8 mouse cellular contexts compared by ENCODE assay signal in genomic region chr13:46571961-46572647, GRCm38 (mm10).
A peak's percentile ranks its signal among the peaks of the same experiment; 100 is the strongest.
DNase-seq lines count a peak whose midpoint lies in the region; ATAC-seq and TF ChIP-seq lines count a peak whose summit lies in the region.

No protein-coding gene starts in this region.

- H3K27me3 ChIP-seq in liver, postnatal 0 days (ENCODE audit: insufficient read depth, low read length) = no peaks in the 10 kb centered on the region
- no peaks in the 10 kb centered on the region for H3K27me3 ChIP-seq in intestine, embryonic 15.5 days (replicated peaks)
- no peaks in the 10 kb centered on the region for H3K27me3 ChIP-seq in stomach, postnatal 0 days (ENCODE audit: control insufficient read depth, insufficient read depth, low read length)

- ATAC-seq in liver, postnatal 0 days = no peak
- peak; percentile 89 for ATAC-seq in intestine, embryonic 15.5 days
- ATAC-seq in stomach, postnatal 0 days (ENCODE audit: low FRiP score, low TSS enrichment) = peak; percentile 85

- no peak overlapping the region for H3K9ac ChIP-seq in liver, postnatal 0 days (replicated peaks)
- no peak overlapping the region for H3K9ac ChIP-seq in intestine, embryonic 15.5 days
- no peak overlapping the region for H3K9ac ChIP-seq in stomach, postnatal 0 days (ENCODE audit: low read length)

- 0 out of 2 replicates have a peak, but pooled peaks cover 3% of the 10 kb centered on the region for H3K4me1 ChIP-seq in liver, postnatal 0 days (ENCODE audit: insufficient read depth)
- H3K4me1 ChIP-seq in intestine, embryonic 15.5 days (replicated peaks) = no peaks in the 10 kb centered on the region; the same call in 1 of the 2 replicates
- no peaks in the 10 kb centered on the region for H3K4me1 ChIP-seq in stomach, postnatal 0 days (replicated peaks; ENCODE audit: control insufficient read depth, insufficient read depth)

- no peak overlapping the region for H3K27ac ChIP-seq in liver, postnatal 0 days (ENCODE audit: low read depth)
- H3K27ac ChIP-seq in intestine, embryonic 15.5 days = peak overlapping the region; percentile 24; the same call in 1 of the 2 replicates
- peak overlapping the region; percentile 80 for H3K27ac ChIP-seq in stomach, postnatal 0 days (replicated peaks)

- peak; percentile 5 for DNase-seq in liver
- DNase-seq in liver, postnatal 0 days = no peak
- peak; percentile 90 for DNase-seq in cerebellum, adult 9-10 months
- DNase-seq in gastrocnemius, postnatal 25 days = peak; percentile 83
- DNase-seq in lung, postnatal 25 days (ENCODE audit: low spot score) = peak; percentile 36
- DNase-seq in stomach, postnatal 0 days (ENCODE audit: low spot score) = peak; percentile 42
- no peak for DNase-seq in B cell, adult 2 months

- 64% methylated on average over 11 of the region's 11 CpGs for WGBS in liver, postnatal 0 days (ENCODE audit: insufficient replicate concordance)
- WGBS in intestine, embryonic 15.5 days = 19% methylated on average over 11 of the region's 11 CpGs
- 34% methylated on average over 11 of the region's 11 CpGs for WGBS in stomach, postnatal 0 days

- no peaks in the 10 kb centered on the region for H3K9me3 ChIP-seq in liver, postnatal 0 days (ENCODE audit: low read length)
- H3K9me3 ChIP-seq in intestine, embryonic 15.5 days = no peaks in the 10 kb centered on the region
- no peaks in the 10 kb centered on the region for H3K9me3 ChIP-seq in stomach, postnatal 0 days (ENCODE audit: control insufficient read depth, low read length)

- no peak overlapping the region for H3K4me2 ChIP-seq in liver, postnatal 0 days (ENCODE audit: low read depth, low read length)
- peak overlapping the region; percentile 31 for H3K4me2 ChIP-seq in intestine, embryonic 15.5 days (replicated peaks)
- H3K4me2 ChIP-seq in stomach, postnatal 0 days (replicated peaks; ENCODE audit: low read depth) = peak overlapping the region; percentile 35

- no peak overlapping the region for H3K4me3 ChIP-seq in liver, postnatal 0 days (ENCODE audit: low read depth, low read length)
- H3K4me3 ChIP-seq in intestine, embryonic 15.5 days (replicated peaks) = no peak overlapping the region
- H3K4me3 ChIP-seq in stomach, postnatal 0 days (ENCODE audit: low read depth, low read length) = no peak overlapping the region

- TF ChIP-seq CTCF in liver, postnatal 0 days (IDR thresholded peaks at IDR 0.05; ENCODE audit: low read depth) = no peak
- TF ChIP-seq CTCF in stomach, postnatal 0 days (IDR thresholded peaks at IDR 0.05; ENCODE audit: low read depth) = no peak

- no peaks in the 10 kb centered on the region for H3K36me3 ChIP-seq in liver, postnatal 0 days (replicated peaks; ENCODE audit: insufficient read depth, low read length)
- H3K36me3 ChIP-seq in intestine, embryonic 15.5 days = no peaks in the 10 kb centered on the region
- H3K36me3 ChIP-seq in stomach, postnatal 0 days (ENCODE audit: control insufficient read depth, insufficient read depth, low read length) = no peaks in the 10 kb centered on the region

- no peak for TF ChIP-seq EP300 in liver, postnatal 0 days (IDR thresholded peaks at IDR 0.05; ENCODE audit: low read depth)
- TF ChIP-seq EP300 in stomach, postnatal 0 days (optimal IDR thresholded peaks at IDR 0.05) = peak; percentile 58

Comparison
In these comparisons a context has a peak if more than half of its experiments do, and no peak if none do; other contexts are left out.
1. DNase-seq: peak in liver (single experiment), cerebellum, adult 9-10 months (single experiment), gastrocnemius, postnatal 25 days (single experiment), lung, postnatal 25 days (single experiment) and stomach, postnatal 0 days (single experiment); none in liver, postnatal 0 days (single experiment) and B cell, adult 2 months (0 of 2).